8 mouse cellular contexts compared by ENCODE assay signal in genomic region chr5:125392977-125393621, GRCm38 (mm10). TPM values are rescaled to one million over a fixed set of nuclear protein-coding genes. Genes with fewer than 3 reads are reported as not detected.
DNase-seq lines count a peak whose midpoint lies in the region; ATAC-seq lines count a peak whose summit lies in the region.

No protein-coding gene starts in this region.

- H3K4me2 ChIP-seq in heart, embryonic 14.5 days (ENCODE audit: low read length) = peak overlapping the region; percentile 62
- peak overlapping the region; percentile 76 for H3K4me2 ChIP-seq in liver, embryonic 13.5 days
- peak overlapping the region; percentile 51 for H3K4me2 ChIP-seq in stomach, embryonic 16.5 days (ENCODE audit: low read depth, low read length)

- H3K4me3 ChIP-seq in heart, embryonic 14.5 days (ENCODE audit: control insufficient read depth in 1 of 2, insufficient read depth in 1 of 2, low read depth in 1 of 2, low read length in 2 of 2) = peak overlapping the region; percentile 29 to 44
- H3K4me3 ChIP-seq in liver, embryonic 13.5 days (replicated peaks) = peak overlapping the region; percentile 59
- H3K4me3 ChIP-seq in stomach, embryonic 16.5 days (replicated peaks; ENCODE audit: low read length) = peak overlapping the region; percentile 40

- H3K9ac ChIP-seq in heart, embryonic 14.5 days (ENCODE audit: low read length) = peak overlapping the region; percentile 66
- peak overlapping the region; percentile 76 for H3K9ac ChIP-seq in liver, embryonic 13.5 days
- H3K9ac ChIP-seq in stomach, embryonic 16.5 days (ENCODE audit: low read length) = peak overlapping the region; percentile 69

- peaks cover 7% of the 10 kb centered on the region for H3K36me3 ChIP-seq in heart, embryonic 14.5 days (ENCODE audit: control insufficient read depth, insufficient read depth, low read length)
- peaks cover 7% of the 10 kb centered on the region for H3K36me3 ChIP-seq in liver, embryonic 13.5 days
- H3K36me3 ChIP-seq in stomach, embryonic 16.5 days (ENCODE audit: control insufficient read depth, insufficient read depth, low read length) = no peaks in the 10 kb centered on the region

- H3K4me1 ChIP-seq in heart, embryonic 14.5 days (ENCODE audit: control insufficient read depth in 2 of 2, insufficient read depth in 2 of 2, low read length in 2 of 2) = peaks cover 28 to 44% of the 10 kb centered on the region in 2 experiments
- peaks cover 58% of the 10 kb centered on the region for H3K4me1 ChIP-seq in liver, embryonic 13.5 days (replicated peaks)
- H3K4me1 ChIP-seq in stomach, embryonic 16.5 days (ENCODE audit: control insufficient read depth, insufficient read depth, low read length) = peaks cover 29% of the 10 kb centered on the region

- no peaks in the 10 kb centered on the region for H3K27me3 ChIP-seq in heart, embryonic 14.5 days (ENCODE audit: control insufficient read depth, insufficient read depth, low read length)
- H3K27me3 ChIP-seq in liver, embryonic 13.5 days = peaks cover 7% of the 10 kb centered on the region
- no peaks in the 10 kb centered on the region for H3K27me3 ChIP-seq in stomach, embryonic 16.5 days (ENCODE audit: control insufficient read depth, insufficient read depth, low read length)

- peak overlapping the region; percentile 96 to 100 for H3K27ac ChIP-seq in heart, embryonic 14.5 days (replicated peaks in 1 of 2; ENCODE audit: control insufficient read depth in 1 of 2, insufficient read depth in 1 of 2, low read depth in 2 of 2, low read length in 2 of 2)
- H3K27ac ChIP-seq in liver, embryonic 13.5 days = peak overlapping the region; percentile 98
- peak overlapping the region; percentile 98 for H3K27ac ChIP-seq in stomach, embryonic 16.5 days (ENCODE audit: low read length)

- 2% methylated on average over 20 of the region's 20 CpGs for WGBS in heart, embryonic 14.5 days
- under 1% methylated on average over 20 of the region's 20 CpGs for WGBS in liver, embryonic 13.5 days (ENCODE audit: insufficient replicate concordance)
- WGBS in stomach, embryonic 16.5 days = under 1% methylated on average over 20 of the region's 20 CpGs

- no peaks in the 10 kb centered on the region for H3K9me3 ChIP-seq in heart, embryonic 14.5 days (ENCODE audit: control insufficient read depth, low read length)
- no peaks in the 10 kb centered on the region for H3K9me3 ChIP-seq in liver, embryonic 13.5 days (replicated peaks)
- no peaks in the 10 kb centered on the region for H3K9me3 ChIP-seq in stomach, embryonic 16.5 days (replicated peaks; ENCODE audit: control insufficient read depth, low read length)

- DNase-seq in CD4-positive, CD25-positive, alpha-beta regulatory T cell, adult 2 months (ENCODE audit: low read depth, low spot score) = peak; percentile 96
- peak; percentile 86 for DNase-seq in c-Kit-negative CD71-positive TER-119-positive erythroid progenitor cells, embryonic 14.5 days (ENCODE audit: low read depth, low spot score)
- peak; percentile 96 for DNase-seq in fibroblast of lung, adult 2 months (ENCODE audit: low read depth)
- DNase-seq in kidney, postnatal 14 days = peak; percentile 98
- peak; percentile 92 for DNase-seq in liver, embryonic 13.5 days
- DNase-seq in neural tube, embryonic 10.5 days (ENCODE audit: extremely low spot score, low spot score) = peak; percentile 94

- peak; percentile 87 for ATAC-seq in heart, embryonic 14.5 days (ENCODE audit: insufficient number of reproducible peaks, insufficient read depth, low FRiP score, low read depth)
- ATAC-seq in liver, embryonic 13.5 days (ENCODE audit: low read depth) = peak; percentile 89
- ATAC-seq in stomach, embryonic 16.5 days (ENCODE audit: insufficient read depth, low FRiP score) = peak; percentile 95

RNA-seq across cellular contexts. Expression of gene Ubc, which starts 3.1 kb away (rescaled TPM):
- 859 and 861 TPM in 2 replicates for polyA plus RNA-seq in heart, embryonic 14.5 days (2014; fragmentation: Nextera tagmentation; extraction: Ambion mirVana)
- polyA plus RNA-seq in liver, embryonic 13.5 days (2015; fragmentation: Nextera tagmentation; extraction: Ambion mirVana) = 517 and 564 TPM in 2 replicates
- 1,047 and 1,111 TPM in 2 replicates for polyA plus RNA-seq in stomach, embryonic 16.5 days (2015; fragmentation: Nextera tagmentation; extraction: Ambion mirVana)

RNA-seq across cellular contexts. Expression of gene Gm10382, which starts 4.0 kb away (rescaled TPM):
- polyA plus RNA-seq in heart, embryonic 14.5 days (2014; fragmentation: Nextera tagmentation; extraction: Ambion mirVana) = 0.27 and 0.32 TPM in 2 replicates
- 0.10 and 0.21 TPM in 2 replicates for polyA plus RNA-seq in liver, embryonic 13.5 days (2015; fragmentation: Nextera tagmentation; extraction: Ambion mirVana)
- 0.32 and 0.37 TPM in 2 replicates for polyA plus RNA-seq in stomach, embryonic 16.5 days (2015; fragmentation: Nextera tagmentation; extraction: Ambion mirVana)

RNA-seq across cellular contexts. Expression of gene Dhx37, which starts 40.8 kb away (rescaled TPM):
- 7.2 and 8.2 TPM in 2 replicates for polyA plus RNA-seq in heart, embryonic 14.5 days (2014; fragmentation: Nextera tagmentation; extraction: Ambion mirVana)
- 5.8 and 6.2 TPM in 2 replicates for polyA plus RNA-seq in liver, embryonic 13.5 days (2015; fragmentation: Nextera tagmentation; extraction: Ambion mirVana)
- 8.4 and 10.8 TPM in 2 replicates for polyA plus RNA-seq in stomach, embryonic 16.5 days (2015; fragmentation: Nextera tagmentation; extraction: Ambion mirVana)

RNA-seq across cellular contexts. Expression of gene Bri3bp, which starts 48.3 kb away (rescaled TPM):
- 34.8 and 36.6 TPM in 2 replicates for polyA plus RNA-seq in heart, embryonic 14.5 days (2014; fragmentation: Nextera tagmentation; extraction: Ambion mirVana)
- polyA plus RNA-seq in liver, embryonic 13.5 days (2015; fragmentation: Nextera tagmentation; extraction: Ambion mirVana) = 30.7 and 31.8 TPM in 2 replicates
- 27.7 and 31.8 TPM in 2 replicates for polyA plus RNA-seq in stomach, embryonic 16.5 days (2015; fragmentation: Nextera tagmentation; extraction: Ambion mirVana)

RNA-seq across cellular contexts. Expression of gene Scarb1, which starts 52.2 kb away (rescaled TPM):
- polyA plus RNA-seq in heart, embryonic 14.5 days (2014; fragmentation: Nextera tagmentation; extraction: Ambion mirVana) = 59.7 and 61.6 TPM in 2 replicates
- 66.1 and 76.3 TPM in 2 replicates for polyA plus RNA-seq in liver, embryonic 13.5 days (2015; fragmentation: Nextera tagmentation; extraction: Ambion mirVana)
- polyA plus RNA-seq in stomach, embryonic 16.5 days (2015; fragmentation: Nextera tagmentation; extraction: Ambion mirVana) = 60.6 and 61.4 TPM in 2 replicates

Comparison
In these comparisons a context has a peak if more than half of its experiments do, and no peak if none do; other contexts are left out.
1. Peak in every context shown above with its lines: DNase-seq, ATAC-seq, H3K4me3 ChIP-seq and H3K27ac ChIP-seq.